Mouse (Mus musculus): ENCODE data around the gene Ddx46.
"Not testable (repeated sequence)": the region's sequence is repeated elsewhere in the genome, so short reads cannot be mapped to it uniquely, and the experiment has no call there.

GRCm38 (mm10) chr13:55640480-55640879 lies 5.7 kb downstream of the Ddx46 start:
- peak; percentile 78; the same call in 1 of the 2 replicates for TF ChIP-seq CTCF (IDR thresholded peaks at IDR 0.05; ENCODE audit: extremely low read depth, insufficient read depth, insufficient read length, insufficient replicate concordance)
- not testable (repeated sequence) for TF ChIP-seq POLR2A (IDR thresholded peaks at IDR 0.05; ENCODE audit: low read depth, low read length)
